Mouse (Mus musculus): ENCODE data around the gene Myh9.

DNA sequence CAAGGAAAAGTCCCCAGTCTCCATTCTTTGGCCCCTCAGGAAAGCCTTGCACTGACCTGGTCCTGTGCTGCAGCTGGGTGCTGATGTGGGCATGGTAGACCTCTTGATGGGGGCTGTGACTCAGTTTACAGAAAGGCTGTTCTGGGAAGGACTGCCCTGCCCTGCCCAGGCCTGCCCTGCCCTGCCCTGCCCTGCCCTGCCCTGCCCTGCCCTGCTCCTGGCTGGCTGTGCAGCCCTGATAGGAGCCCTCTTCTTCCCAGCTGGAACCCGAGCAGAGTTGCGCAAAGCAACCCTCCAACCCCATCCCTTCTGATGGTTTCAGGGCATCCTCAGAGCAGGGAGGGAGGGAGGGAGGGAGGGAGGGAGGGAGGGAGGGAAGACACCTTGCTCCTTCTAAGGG is 86.8 kb downstream of the Myh9 start:
- TF ChIP-seq CTCF (IDR thresholded peaks at IDR 0.05) = no peak
- no peak for TF ChIP-seq EP300 (IDR thresholded peaks at IDR 0.05)

Data from lung, postnatal 0 days (tissue).